Mouse (Mus musculus): Measurements from ENCODE around the gene Btbd35f11. TPM values are rescaled to one million over a fixed set of nuclear protein-coding genes. Genes with fewer than 3 reads are reported as not detected.
"Not testable (repeated sequence)": the region's sequence is repeated elsewhere in the genome, so short reads cannot be mapped to it uniquely, and the experiment has no call there.

Gene Btbd35f11
- total RNA-seq (2015) (not detected in 2 replicates), total RNA-seq (2017) (not detected in 2 replicates)

DNA sequence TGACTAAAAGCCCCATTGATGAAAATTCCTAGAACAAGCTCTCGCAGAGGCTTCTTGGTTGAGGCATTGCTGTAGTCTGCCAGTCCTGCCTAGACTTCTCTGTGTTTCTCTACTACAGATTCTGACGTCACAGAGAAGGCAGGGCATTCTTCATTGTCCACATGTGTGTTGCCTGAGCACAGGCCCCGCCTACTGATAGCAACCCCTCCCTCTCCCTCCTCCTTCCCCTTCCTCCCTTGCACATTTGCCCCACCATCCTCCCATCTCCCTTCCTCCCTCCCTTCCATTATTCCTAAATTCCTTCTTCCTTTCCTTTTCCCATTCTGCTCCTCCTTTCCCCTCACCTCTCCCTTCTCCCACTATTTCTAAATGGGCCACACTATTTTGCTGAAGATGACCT, at the start of gene Btbd35f11:
Btbd35f11 (minus strand) TSS at position 101 of the 400 bp plus-strand sequence.
- ATAC-seq (ENCODE audit: poor library complexity, severe bottlenecking), result not testable (repeated sequence)

DNA sequence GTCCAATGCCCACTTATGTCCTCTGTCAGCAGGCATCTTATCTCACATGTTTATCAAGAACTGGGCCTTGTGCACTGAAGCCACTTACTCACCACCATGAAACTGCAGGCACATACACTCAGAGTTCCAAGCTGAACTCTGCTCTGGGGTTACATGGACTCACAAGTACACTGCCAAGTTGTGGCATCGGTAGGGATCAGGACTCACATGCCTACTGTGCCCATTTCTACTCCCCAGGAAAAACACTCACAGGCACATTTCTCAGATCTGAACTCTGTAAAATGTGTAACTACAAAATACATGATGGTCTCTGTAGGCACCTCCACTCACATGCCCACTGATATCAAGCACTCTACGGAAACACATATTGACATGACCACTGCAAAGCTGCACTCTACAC, 33.5 kb downstream of the Btbd35f11 start:
- ATAC-seq (ENCODE audit: poor library complexity, severe bottlenecking), result not testable (repeated sequence)

Other genes starting within 250 kb of the Btbd35f11 start
- not detected in 2 replicates for gene Btbd35f24, start 247.9 kb downstream of the Btbd35f11 start, total RNA-seq (2015)
- not detected in 2 replicates for gene Btbd35f24, start 247.9 kb downstream of the Btbd35f11 start, total RNA-seq (2017)